15 mouse cellular contexts compared by ENCODE assay signal in the genomic region with DNA sequence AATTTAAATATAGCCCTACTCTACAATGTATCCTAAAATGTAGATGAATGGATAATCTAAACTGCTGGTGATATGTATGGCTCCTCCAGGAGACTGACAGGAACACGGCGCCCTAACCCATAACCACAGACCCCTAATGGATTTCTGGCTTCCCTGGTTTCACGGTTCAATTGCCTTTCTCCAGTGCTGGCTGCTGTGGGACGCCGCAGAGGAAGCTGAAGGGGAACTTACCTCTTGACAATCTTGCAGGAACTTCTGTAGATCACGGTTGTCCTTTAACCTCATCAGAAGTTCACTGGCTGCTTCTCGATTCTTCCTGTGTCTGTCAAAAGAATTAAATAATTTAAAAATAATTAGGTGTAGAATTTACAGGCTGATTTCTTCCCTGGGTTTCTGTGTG.
"Had no signal": no experiment of that assay in that cellular context is flagged by ENCODE, and none has a peak within 500 bp of the region (broad histone marks: within the 10 kb centered on the region; RNA-seq: fewer than 3 reads in every experiment).

No protein-coding gene starts in this region.

- DNase-seq: lung, adult 18-20 months; lung, embryonic 14.5 days; lung, postnatal 10 days; lung, postnatal 36 days; right cerebral cortex, postnatal 14 days; thymus, adult 2 months; thymus, postnatal 25 days; thymus, postnatal 4 days had no signal

- H3K27ac ChIP-seq: macrophage; midbrain, embryonic 10.5 days; midbrain, embryonic 12.5 days; midbrain, embryonic 15.5 days; neural tube, embryonic 12.5 days; stomach, embryonic 15.5 days; stomach, postnatal 0 days had no signal

- H3K4me3 ChIP-seq: midbrain, embryonic 10.5 days; midbrain, embryonic 12.5 days; midbrain, embryonic 15.5 days; neural tube, embryonic 12.5 days; stomach, embryonic 15.5 days had no signal

- H3K4me2 ChIP-seq: lung, embryonic 14.5 days; midbrain, embryonic 12.5 days; midbrain, embryonic 15.5 days; neural tube, embryonic 12.5 days; stomach, embryonic 15.5 days had no signal

- H3K9ac ChIP-seq: lung, embryonic 14.5 days; midbrain, embryonic 12.5 days; midbrain, embryonic 15.5 days; neural tube, embryonic 12.5 days; stomach, embryonic 15.5 days had no signal

- H3K27me3 ChIP-seq: midbrain, embryonic 12.5 days; midbrain, embryonic 15.5 days; neural tube, embryonic 12.5 days; stomach, embryonic 15.5 days had no signal

- ATAC-seq: midbrain, embryonic 15.5 days had no signal

- H3K9me3 ChIP-seq: midbrain, embryonic 10.5 days; midbrain, embryonic 12.5 days; midbrain, embryonic 15.5 days; neural tube, embryonic 12.5 days; stomach, embryonic 15.5 days had no signal

- H3K4me1 ChIP-seq: midbrain, embryonic 10.5 days; midbrain, embryonic 12.5 days; midbrain, embryonic 15.5 days; neural tube, embryonic 12.5 days; stomach, embryonic 15.5 days had no signal
